Mouse (Mus musculus) cortical plate, adult 2 months (tissue): ENCODE measurements around the gene Col23a1.

Source experiments
- CTCF ChIP-seq: fragments of 200-500 bp; IDR thresholded peaks from 2 replicates; pipeline ENCODE4 v1.5.1; 2011; ENCODE audit warnings: mild to moderate bottlenecking, control low read depth, low read length; ENCODE audit not compliant: insufficient read depth; ENCODE audit errors: extremely low read depth
- POLR2A ChIP-seq: fragments of 200-500 bp; IDR thresholded peaks from 2 replicates; pipeline ENCODE4 v1.6.1; 2011; ENCODE audit warnings: mild to moderate bottlenecking, low read length, control low read depth; ENCODE audit not compliant: insufficient read depth; ENCODE audit errors: extremely low read depth

GRCm38 (mm10) chr11:51404865-51405440 lies 115.2 kb downstream of the Col23a1 start:
- TF ChIP-seq CTCF, result no peak
- no peak for TF ChIP-seq POLR2A
